25 mouse cellular contexts compared by ENCODE assay signal in genomic region chr5:96466461-96466860, GRCm38 (mm10).
DNase-seq lines count a peak whose midpoint lies in the region; ATAC-seq and TF ChIP-seq lines count a peak whose summit lies in the region.
"Had no signal": no experiment of that assay in that cellular context is flagged by ENCODE, and none has a peak within 500 bp of the region (broad histone marks: within the 10 kb centered on the region; RNA-seq: fewer than 3 reads in every experiment).

No protein-coding gene starts in this region.

- no peak overlapping the region for H3K27ac ChIP-seq in lung, embryonic 14.5 days (ENCODE audit: low read depth)
- no peak overlapping the region for H3K27ac ChIP-seq in forebrain, embryonic 15.5 days (replicated peaks)
- H3K27ac ChIP-seq: forebrain, embryonic 10.5 days; forebrain, embryonic 13.5 days; gastrocnemius, adult 2 months; hindbrain, embryonic 12.5 days; hindbrain, embryonic 15.5 days had no signal

- DNase-seq in lung, embryonic 14.5 days = peak; percentile 44
- no peak for DNase-seq in lung, postnatal 4 days
- peak; percentile 20 for DNase-seq in embryo, embryonic 10 days (ENCODE audit: low spot score)
- DNase-seq in embryo, embryonic 11 days = peak; percentile 29
- DNase-seq in retina, embryonic 14.5 days (ENCODE audit: low spot score) = peak; percentile 61
- no peak for DNase-seq in adrenal gland, adult 18-20 months (ENCODE audit: low spot score in 2 of 2)
- DNase-seq: adrenal gland, adult 2 months; adrenal gland, postnatal 14 days; cerebellum, adult 11 months; cerebellum, adult 2 months; cerebellum, adult 9-11 months; cerebellum, postnatal 25 days; forebrain, postnatal 0 days; gastrocnemius, adult 2 months; gastrocnemius, postnatal 14 days; heart, adult 11 months had no signal

- no peaks in the 10 kb centered on the region for H3K9me3 ChIP-seq in lung, embryonic 14.5 days (ENCODE audit: low read depth, low read length)
- no peaks in the 10 kb centered on the region for H3K9me3 ChIP-seq in forebrain, embryonic 15.5 days
- H3K9me3 ChIP-seq: forebrain, embryonic 10.5 days; forebrain, embryonic 13.5 days; hindbrain, embryonic 12.5 days; hindbrain, embryonic 15.5 days had no signal

- H3K27me3 ChIP-seq in lung, embryonic 14.5 days (ENCODE audit: insufficient read depth, low read length) = no peaks in the 10 kb centered on the region
- H3K27me3 ChIP-seq in forebrain, embryonic 15.5 days = no peaks in the 10 kb centered on the region
- H3K27me3 ChIP-seq: forebrain, embryonic 13.5 days; hindbrain, embryonic 12.5 days; hindbrain, embryonic 15.5 days had no signal

- H3K36me3 ChIP-seq in lung, embryonic 14.5 days (ENCODE audit: insufficient read depth) = no peaks in the 10 kb centered on the region
- no peaks in the 10 kb centered on the region for H3K36me3 ChIP-seq in forebrain, embryonic 15.5 days
- H3K36me3 ChIP-seq: forebrain, embryonic 10.5 days; hindbrain, embryonic 12.5 days; hindbrain, embryonic 15.5 days had no signal

- H3K4me3 ChIP-seq in lung, embryonic 14.5 days (ENCODE audit: low read depth, low read length) = no peak overlapping the region
- H3K4me3 ChIP-seq in forebrain, embryonic 15.5 days = no peak overlapping the region
- H3K4me3 ChIP-seq: forebrain, embryonic 10.5 days; forebrain, embryonic 13.5 days; gastrocnemius, adult 2 months; hindbrain, embryonic 12.5 days; hindbrain, embryonic 15.5 days had no signal

- no peak overlapping the region for H3K9ac ChIP-seq in lung, embryonic 14.5 days
- H3K9ac ChIP-seq in forebrain, embryonic 15.5 days (replicated peaks) = no peak overlapping the region
- H3K9ac ChIP-seq: forebrain, embryonic 13.5 days; forebrain, postnatal 0 days; hindbrain, embryonic 12.5 days; hindbrain, embryonic 15.5 days had no signal

- WGBS in lung, embryonic 14.5 days = 19% methylated on average over 7 of the region's 7 CpGs
- WGBS in forebrain, embryonic 15.5 days = 68% methylated on average over 7 of the region's 7 CpGs

- H3K4me1 ChIP-seq in lung, embryonic 14.5 days (ENCODE audit: insufficient read depth) = 0 out of 2 replicates have a peak, but pooled peaks cover 3% of the 10 kb centered on the region
- H3K4me1 ChIP-seq in forebrain, embryonic 15.5 days = no peaks in the 10 kb centered on the region
- H3K4me1 ChIP-seq: forebrain, embryonic 10.5 days; forebrain, embryonic 13.5 days; hindbrain, embryonic 12.5 days; hindbrain, embryonic 15.5 days had no signal

- H3K4me2 ChIP-seq in lung, embryonic 14.5 days = no peak overlapping the region
- no peak overlapping the region for H3K4me2 ChIP-seq in forebrain, embryonic 15.5 days (replicated peaks)
- H3K4me2 ChIP-seq: forebrain, embryonic 13.5 days; heart, embryonic 11.5 days; hindbrain, embryonic 12.5 days; hindbrain, embryonic 15.5 days had no signal

- ATAC-seq in lung, embryonic 14.5 days (ENCODE audit: insufficient read depth) = no peak; the same call in 1 of the 2 replicates
- no peak for ATAC-seq in megakaryocyte-erythroid progenitor cell, adult 5-6 weeks (replicated peaks; ENCODE audit: low FRiP score, low TSS enrichment, poor library complexity, severe bottlenecking)
- no peak for ATAC-seq in forebrain, embryonic 15.5 days (replicated peaks)
- ATAC-seq: activated CD4-positive, CD25-positive, alpha-beta regulatory T cell, adult 4 months; CD4-positive, CD25-positive, alpha-beta regulatory T cell, adult 4 months; forebrain, embryonic 13.5 days; forebrain, postnatal 0 days had no signal

- TF ChIP-seq CTCF in lung, embryonic 14.5 days (IDR thresholded peaks at IDR 0.05; ENCODE audit: low read depth) = no peak

Comparison
In these comparisons a context has a peak if more than half of its experiments do, and no peak if none do; other contexts are left out.
1. DNase-seq: peak in lung, embryonic 14.5 days (single experiment), embryo, embryonic 10 days (single experiment), embryo, embryonic 11 days (single experiment) and retina, embryonic 14.5 days (single experiment); none in lung, postnatal 4 days (0 of 2) and adrenal gland, adult 18-20 months (0 of 2).